Mouse (Mus musculus): ENCODE results near the gene Cdk9. TPM values are rescaled to one million over a fixed set of nuclear protein-coding genes. Genes with fewer than 3 reads are reported as not detected.

Gene Cdk9
- polyA plus RNA-seq, 1 experiment from 2014 or later = 57.1 TPM

DNA sequence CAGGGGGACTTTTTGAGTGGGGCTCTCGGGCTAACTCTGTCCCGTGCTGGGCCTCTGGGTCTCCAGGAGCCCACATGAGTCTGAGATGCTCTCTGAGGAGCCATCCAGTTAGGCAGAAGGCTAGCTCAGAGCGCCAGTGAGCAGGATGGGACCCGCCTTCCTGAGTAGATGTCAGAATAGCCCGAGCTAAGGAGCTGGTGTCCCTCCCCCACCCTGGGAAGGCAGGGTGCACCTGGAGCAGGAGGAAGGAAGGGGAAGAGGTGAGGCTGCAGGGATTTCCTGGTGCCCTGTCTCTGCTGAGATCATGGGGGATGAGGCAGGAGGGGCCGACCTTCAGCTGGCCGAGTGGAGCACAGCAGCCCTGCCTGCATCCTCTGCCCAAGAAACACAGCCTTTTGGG lies 15.6 kb upstream of the Cdk9 start:
- peak overlapping the region; percentile 64 for H3K9ac ChIP-seq (ENCODE audit: low read length)
- ATAC-seq (replicated peaks; ENCODE audit: extremely low read depth, insufficient read depth, low FRiP score) = peak; percentile 24; the same call in 1 of the 2 replicates
- no peaks in the 10 kb centered on the region for H3K36me3 ChIP-seq (ENCODE audit: control insufficient read depth, insufficient read depth)
- no peaks in the 10 kb centered on the region for H3K27me3 ChIP-seq (ENCODE audit: control insufficient read depth, insufficient read depth, low read length)
- peaks cover 18% of the 10 kb centered on the region for H3K4me1 ChIP-seq (ENCODE audit: control insufficient read depth, insufficient read depth, low read length)
- WGBS = 31% methylated on average over 7 of the region's 7 CpGs
- peak overlapping the region; percentile 73 for H3K27ac ChIP-seq (ENCODE audit: low read length)
- peak overlapping the region; percentile 51 for H3K4me3 ChIP-seq (ENCODE audit: low read length)
- peak overlapping the region; percentile 66 for H3K4me2 ChIP-seq (ENCODE audit: low read depth, low read length)
- H3K9me3 ChIP-seq (replicated peaks; ENCODE audit: control insufficient read depth, low read length) = no peaks in the 10 kb centered on the region

DNA sequence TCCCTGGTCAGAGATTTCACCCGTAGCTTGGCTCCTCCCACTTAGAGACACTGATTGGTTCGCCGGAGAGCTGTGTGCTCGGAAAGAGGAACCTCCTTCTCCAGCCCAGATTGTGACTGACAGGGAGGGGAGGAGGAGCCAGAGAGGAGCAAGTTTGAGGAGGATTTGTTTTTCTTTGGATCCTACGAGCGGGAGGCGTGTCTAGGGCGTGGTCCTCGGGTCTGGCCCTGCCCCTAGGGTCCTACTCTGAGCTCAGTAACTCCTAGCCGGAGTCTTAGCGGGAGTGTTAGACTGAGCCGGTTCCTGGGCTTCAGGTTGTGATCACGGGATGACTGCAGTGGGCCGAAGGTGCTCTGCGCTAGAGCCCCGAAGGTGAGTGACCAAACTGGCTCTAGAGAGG lies 14.6 kb upstream of the Cdk9 start:
- Histone ChIP-seq H3K4me1 (ENCODE audit: control insufficient read depth, insufficient read depth, low read length) (peaks cover 14% of the 10 kb centered on the region), H3K36me3 (ENCODE audit: control insufficient read depth, insufficient read depth) (no peaks in the 10 kb centered on the region), H3K9ac (ENCODE audit: low read length) (peak overlapping the region; percentile 64), H3K9me3 (replicated peaks; ENCODE audit: control insufficient read depth, low read length) (no peaks in the 10 kb centered on the region), H3K4me2 (ENCODE audit: low read depth, low read length) (peak overlapping the region; percentile 66), H3K27ac (ENCODE audit: low read length) (peak overlapping the region; percentile 65), H3K27me3 (ENCODE audit: control insufficient read depth, insufficient read depth, low read length) (no peaks in the 10 kb centered on the region), H3K4me3 (ENCODE audit: low read length) (peak overlapping the region; percentile 51)
- 2% methylated on average over 16 of the region's 16 CpGs for WGBS
- ATAC-seq (replicated peaks; ENCODE audit: extremely low read depth, insufficient read depth, low FRiP score) = peak; percentile 96

DNA sequence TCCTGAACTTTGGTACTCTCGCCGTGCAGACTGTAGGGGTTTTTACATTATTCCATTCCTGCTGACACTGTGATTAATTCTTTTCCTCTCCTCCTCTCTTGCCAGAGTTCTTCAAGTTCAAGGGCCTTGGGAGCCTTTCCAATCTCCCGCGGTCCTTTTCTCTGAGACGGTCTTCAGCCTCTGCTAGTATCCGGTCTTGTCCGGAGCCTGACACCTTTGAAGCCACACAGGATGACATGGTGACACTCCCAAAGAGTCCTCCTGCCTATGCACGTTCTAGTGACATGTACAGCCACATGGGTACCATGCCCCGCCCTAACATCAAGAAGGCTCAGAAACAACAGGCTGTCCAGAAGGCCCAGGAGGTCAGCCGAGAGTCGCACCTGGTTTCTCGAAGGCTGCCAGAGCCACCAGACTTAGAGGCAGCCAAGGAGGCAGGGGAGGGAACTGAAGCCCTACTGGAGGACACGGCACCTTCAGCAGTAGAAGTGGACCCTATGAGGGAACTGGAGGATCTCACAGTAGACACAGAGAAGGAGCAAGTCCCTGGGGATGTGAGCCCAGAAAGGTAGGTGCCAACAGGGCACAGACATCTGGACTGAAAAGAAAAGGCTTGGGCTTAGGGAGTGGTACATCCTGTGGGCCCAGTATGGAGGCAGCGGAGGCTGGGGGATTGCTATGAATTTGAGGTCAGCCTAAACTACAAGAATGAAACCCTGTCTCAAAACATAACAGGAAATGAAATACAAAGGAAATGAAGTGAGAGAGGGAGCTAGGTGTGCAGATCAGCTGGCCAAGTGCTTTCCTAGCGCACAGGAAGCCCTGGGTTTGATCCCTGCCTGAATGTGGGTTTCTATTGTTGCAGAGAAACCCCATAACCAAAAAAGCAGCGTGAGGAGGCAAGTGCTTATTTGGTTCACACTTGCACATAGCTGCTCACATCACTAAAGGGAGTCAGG lies 12.2 kb upstream of the Cdk9 start:
- Histone ChIP-seq H3K4me1 (ENCODE audit: control insufficient read depth, insufficient read depth, low read length) (peaks cover 14% of the 10 kb centered on the region), H3K4me3 (ENCODE audit: low read length) (no peak overlapping the region), H3K9me3 (replicated peaks; ENCODE audit: control insufficient read depth, low read length) (no peaks in the 10 kb centered on the region), H3K36me3 (ENCODE audit: control insufficient read depth, insufficient read depth) (no peaks in the 10 kb centered on the region), H3K9ac (ENCODE audit: low read length) (no peak overlapping the region), H3K27me3 (ENCODE audit: control insufficient read depth, insufficient read depth, low read length) (no peaks in the 10 kb centered on the region), H3K27ac (ENCODE audit: low read length) (no peak overlapping the region), H3K4me2 (ENCODE audit: low read depth, low read length) (no peak overlapping the region)
- no peak for ATAC-seq (replicated peaks; ENCODE audit: extremely low read depth, insufficient read depth, low FRiP score)
- 68% methylated on average over 16 of the region's 16 CpGs for WGBS

DNA sequence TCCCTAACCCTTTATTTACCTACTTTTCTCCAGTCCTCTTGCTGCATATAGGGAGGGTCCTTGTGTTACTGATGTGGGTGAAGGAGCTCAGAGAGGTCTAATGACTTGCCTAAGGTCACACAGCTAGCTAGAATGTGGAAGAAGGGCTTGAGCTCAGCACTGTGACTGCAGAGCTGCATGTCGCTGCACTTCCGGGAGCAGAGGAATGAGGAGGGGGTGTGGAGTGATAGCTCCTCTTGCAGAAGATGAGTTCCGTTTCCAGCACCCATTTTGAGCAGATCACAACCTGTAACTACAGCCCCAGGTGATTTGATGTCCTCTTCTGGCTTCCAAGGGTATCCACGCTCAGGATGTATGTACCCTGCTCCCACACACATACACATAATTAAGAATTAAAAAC lies 11.3 kb upstream of the Cdk9 start:
- Histone ChIP-seq H3K4me1 (ENCODE audit: control insufficient read depth, insufficient read depth, low read length) (peaks cover 14% of the 10 kb centered on the region), H3K9me3 (replicated peaks; ENCODE audit: control insufficient read depth, low read length) (no peaks in the 10 kb centered on the region), H3K4me3 (ENCODE audit: low read length) (no peak overlapping the region), H3K9ac (ENCODE audit: low read length) (no peak overlapping the region), H3K36me3 (ENCODE audit: control insufficient read depth, insufficient read depth) (no peaks in the 10 kb centered on the region), H3K27ac (ENCODE audit: low read length) (no peak overlapping the region), H3K4me2 (ENCODE audit: low read depth, low read length) (no peak overlapping the region), H3K27me3 (ENCODE audit: control insufficient read depth, insufficient read depth, low read length) (no peaks in the 10 kb centered on the region)
- 77% methylated on average over 4 of the region's 4 CpGs for WGBS
- no peak for ATAC-seq (replicated peaks; ENCODE audit: extremely low read depth, insufficient read depth, low FRiP score)

DNA sequence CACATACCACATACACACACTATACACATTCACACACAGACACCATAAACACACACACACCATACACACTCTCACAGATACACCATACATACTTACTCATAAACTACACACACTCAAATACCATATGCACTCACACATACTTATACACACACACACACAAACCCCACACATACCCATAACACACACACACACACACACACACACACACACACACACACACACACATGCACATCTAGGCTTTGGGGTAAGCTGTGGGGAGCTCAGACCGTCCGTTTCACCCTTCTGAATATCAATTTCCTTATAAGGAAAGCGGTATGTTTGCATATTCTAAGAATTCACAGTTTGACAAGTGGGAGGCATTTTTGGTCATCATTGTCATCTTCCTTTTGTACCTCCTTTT lies 9.7 kb upstream of the Cdk9 start:
- no peaks in the 10 kb centered on the region for H3K9me3 ChIP-seq (replicated peaks; ENCODE audit: control insufficient read depth, low read length)
- H3K4me1 ChIP-seq (ENCODE audit: control insufficient read depth, insufficient read depth, low read length) = peaks cover 14% of the 10 kb centered on the region
- H3K4me3 ChIP-seq (ENCODE audit: low read length) = no peak overlapping the region; the same call in 1 of the 2 replicates
- H3K27ac ChIP-seq (ENCODE audit: low read length) = no peak overlapping the region
- ATAC-seq (replicated peaks; ENCODE audit: extremely low read depth, insufficient read depth, low FRiP score) = no peak
- no peak overlapping the region; the same call in 1 of the 2 replicates for H3K4me2 ChIP-seq (ENCODE audit: low read depth, low read length)
- no peak overlapping the region for H3K9ac ChIP-seq (ENCODE audit: low read length)
- no peaks in the 10 kb centered on the region for H3K36me3 ChIP-seq (ENCODE audit: control insufficient read depth, insufficient read depth)
- no peaks in the 10 kb centered on the region for H3K27me3 ChIP-seq (ENCODE audit: control insufficient read depth, insufficient read depth, low read length)
- WGBS = 55% methylated on average over 3 of the region's 3 CpGs

DNA sequence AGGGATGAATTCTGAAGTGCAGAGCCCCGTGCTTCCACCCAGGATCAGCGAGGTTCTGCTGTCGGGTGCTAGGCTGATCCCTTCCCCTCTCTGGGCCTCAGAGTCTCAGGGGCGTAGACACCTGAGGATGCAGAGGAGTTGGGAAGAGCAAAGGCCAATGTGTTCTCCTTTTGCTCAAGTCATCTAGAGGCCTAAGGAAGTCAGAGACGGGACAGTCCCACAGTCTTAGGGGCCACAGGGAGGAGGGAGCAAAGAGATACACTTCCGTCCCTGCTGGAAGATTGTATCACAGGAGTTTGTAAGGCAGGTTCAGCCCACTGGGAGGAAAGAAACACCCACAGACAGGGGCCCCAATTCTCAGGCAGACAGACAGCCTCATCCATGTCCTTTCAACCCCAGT lies 9.2 kb upstream of the Cdk9 start:
- no peak for ATAC-seq (replicated peaks; ENCODE audit: extremely low read depth, insufficient read depth, low FRiP score)
- Histone ChIP-seq H3K9ac (ENCODE audit: low read length) (peak overlapping the region; percentile 34), H3K4me3 (ENCODE audit: low read length) (peak overlapping the region; percentile 40), H3K27me3 (ENCODE audit: control insufficient read depth, insufficient read depth, low read length) (no peaks in the 10 kb centered on the region), H3K4me1 (ENCODE audit: control insufficient read depth, insufficient read depth, low read length) (peaks cover 12% of the 10 kb centered on the region), H3K9me3 (replicated peaks; ENCODE audit: control insufficient read depth, low read length) (no peaks in the 10 kb centered on the region), H3K4me2 (ENCODE audit: low read depth, low read length) (peak overlapping the region; percentile 49), H3K36me3 (ENCODE audit: control insufficient read depth, insufficient read depth) (no peaks in the 10 kb centered on the region), H3K27ac (ENCODE audit: low read length) (peak overlapping the region; percentile 4; the same call in 1 of the 2 replicates)
- WGBS = 42% methylated on average over 6 of the region's 6 CpGs

DNA sequence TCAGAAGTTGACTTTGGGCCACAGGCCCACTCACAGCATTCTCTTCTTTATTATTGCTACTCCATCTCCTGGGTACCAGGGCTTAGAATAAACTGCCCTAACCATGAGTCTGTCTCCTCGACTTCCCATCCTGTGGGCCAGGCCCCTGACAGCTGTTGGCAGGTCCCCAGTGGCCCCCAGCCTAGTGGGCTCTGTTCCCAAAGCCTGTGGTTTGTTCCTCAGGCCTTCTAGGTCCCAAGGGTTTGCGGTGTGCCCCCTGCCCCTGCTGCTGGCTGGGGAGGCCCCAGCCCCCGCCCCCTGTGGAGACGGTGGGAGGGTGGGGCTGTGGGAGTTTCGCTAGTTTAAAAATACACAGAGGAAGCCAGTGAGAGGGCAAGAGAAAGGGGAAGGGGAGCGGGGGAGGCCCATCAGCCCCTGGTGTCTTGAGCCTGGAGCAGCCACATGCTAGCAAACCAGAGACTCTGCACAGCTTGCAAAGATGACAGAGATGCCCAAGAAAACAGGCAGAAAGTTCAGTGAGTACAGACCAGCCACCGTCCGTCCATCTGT lies 7.9 kb upstream of the Cdk9 start, which contains the start of gene Sh2d3c:
TSS of gene Sh2d3c (plus strand) at position 375 of the 549 bp plus-strand sequence.
- H3K27ac ChIP-seq (ENCODE audit: low read length) = peak within 1 kb of the TSS; percentile 31
- 30% methylated on average over 8 of the region's 8 CpGs for WGBS
- H3K4me3 ChIP-seq (ENCODE audit: low read length) = peak within 1 kb of the TSS; percentile 40
- peak; percentile 38 for ATAC-seq (replicated peaks; ENCODE audit: extremely low read depth, insufficient read depth, low FRiP score)
- H3K27me3 ChIP-seq (ENCODE audit: control insufficient read depth, insufficient read depth, low read length) = no peaks in the 10 kb centered on the region
- peak within 1 kb of the TSS; percentile 54 for H3K9ac ChIP-seq (ENCODE audit: low read length)
- H3K36me3 ChIP-seq (ENCODE audit: control insufficient read depth, insufficient read depth) = no peaks in the 10 kb centered on the region
- H3K4me2 ChIP-seq (ENCODE audit: low read depth, low read length) = peak within 1 kb of the TSS; percentile 49
- H3K4me1 ChIP-seq (ENCODE audit: control insufficient read depth, insufficient read depth, low read length) = peaks cover 11% of the 10 kb centered on the region
- no peaks in the 10 kb centered on the region for H3K9me3 ChIP-seq (replicated peaks; ENCODE audit: control insufficient read depth, low read length)

DNA sequence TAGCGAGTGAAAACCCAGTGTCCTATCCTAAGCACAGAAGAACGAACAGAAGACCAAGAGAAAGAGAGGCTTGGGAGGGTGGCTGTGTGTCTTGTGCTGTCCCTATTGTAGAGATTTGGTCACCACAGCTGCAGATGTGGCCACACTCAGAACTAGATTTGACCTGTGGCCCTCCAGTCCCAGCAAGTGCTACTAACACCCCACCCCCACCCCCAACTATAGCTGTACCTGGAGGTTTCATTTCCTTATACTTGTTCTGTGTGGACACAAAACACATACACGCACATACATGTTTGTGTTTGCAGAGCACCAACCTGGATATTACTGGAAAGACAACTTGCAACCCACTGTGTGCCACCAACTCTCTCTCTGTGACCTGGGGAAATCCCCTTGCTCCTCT lies 7.2 kb upstream of the Cdk9 start:
- H3K9ac ChIP-seq (ENCODE audit: low read length) = no peak overlapping the region
- H3K4me2 ChIP-seq (ENCODE audit: low read depth, low read length) = no peak overlapping the region
- peaks cover 14% of the 10 kb centered on the region for H3K4me1 ChIP-seq (ENCODE audit: control insufficient read depth, insufficient read depth, low read length)
- no peak overlapping the region; the same call in 1 of the 2 replicates for H3K27ac ChIP-seq (ENCODE audit: low read length)
- WGBS = 88% methylated on average over 3 of the region's 3 CpGs
- H3K36me3 ChIP-seq (ENCODE audit: control insufficient read depth, insufficient read depth) = no peaks in the 10 kb centered on the region
- no peaks in the 10 kb centered on the region for H3K9me3 ChIP-seq (replicated peaks; ENCODE audit: control insufficient read depth, low read length)
- ATAC-seq (replicated peaks; ENCODE audit: extremely low read depth, insufficient read depth, low FRiP score) = no peak
- H3K27me3 ChIP-seq (ENCODE audit: control insufficient read depth, insufficient read depth, low read length) = no peaks in the 10 kb centered on the region
- H3K4me3 ChIP-seq (ENCODE audit: low read length) = no peak overlapping the region

DNA sequence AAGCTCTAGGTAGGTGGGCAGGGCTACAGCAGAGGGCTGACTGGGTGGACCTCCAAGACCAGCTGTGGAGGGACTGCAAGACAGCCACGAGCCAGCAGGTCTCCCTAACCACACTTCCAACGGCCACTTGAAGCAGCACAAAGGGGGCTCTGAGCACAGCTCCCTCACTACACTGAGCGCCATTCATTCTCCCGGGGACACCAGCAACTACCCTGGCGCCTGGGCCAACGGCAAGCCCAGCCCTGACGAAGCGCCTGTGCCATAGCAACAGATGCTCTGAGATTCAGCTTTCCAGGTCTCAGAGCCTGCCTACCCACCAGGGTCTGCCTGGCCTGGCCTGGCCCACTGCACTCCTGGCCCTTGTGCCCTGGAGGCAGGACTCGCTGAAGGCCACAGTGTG lies 5.9 kb upstream of the Cdk9 start:
- Histone ChIP-seq H3K4me1 (ENCODE audit: control insufficient read depth, insufficient read depth, low read length) (peaks cover 27% of the 10 kb centered on the region), H3K27me3 (ENCODE audit: control insufficient read depth, insufficient read depth, low read length) (no peaks in the 10 kb centered on the region), H3K36me3 (ENCODE audit: control insufficient read depth, insufficient read depth) (no peaks in the 10 kb centered on the region), H3K27ac (ENCODE audit: low read length) (no peak overlapping the region), H3K4me3 (ENCODE audit: low read length) (no peak overlapping the region), H3K9ac (ENCODE audit: low read length) (no peak overlapping the region), H3K9me3 (replicated peaks; ENCODE audit: control insufficient read depth, low read length) (no peaks in the 10 kb centered on the region), H3K4me2 (ENCODE audit: low read depth, low read length) (no peak overlapping the region)
- no peak for ATAC-seq (replicated peaks; ENCODE audit: extremely low read depth, insufficient read depth, low FRiP score)
- WGBS = 54% methylated on average over 9 of the region's 9 CpGs
